Mouse (Mus musculus) gonadal fat pad, adult 2 months (tissue): ENCODE data around the gene Wnt2b. TPM values are rescaled to one million over a fixed set of nuclear protein-coding genes. Genes with fewer than 3 reads are reported as not detected.

Experiments used
- DNase-seq: peaks from one replicate; pipeline ENCODE4 v3.0.0-alpha.2; 2012; ENCODE audit warnings: low read depth
- polyA plus RNA-seq: library from polyadenylated mRNA; depleted of rRNA; stranded (reverse); fragments of >200 nt; gene quantifications from 2 replicates; pipeline ENCODE4 v1.2.3, GENCODE M21; 2012; rRNA removed

Gene Wnt2b
- polyA plus RNA-seq, 1 experiment: 4.4 TPM

DNA sequence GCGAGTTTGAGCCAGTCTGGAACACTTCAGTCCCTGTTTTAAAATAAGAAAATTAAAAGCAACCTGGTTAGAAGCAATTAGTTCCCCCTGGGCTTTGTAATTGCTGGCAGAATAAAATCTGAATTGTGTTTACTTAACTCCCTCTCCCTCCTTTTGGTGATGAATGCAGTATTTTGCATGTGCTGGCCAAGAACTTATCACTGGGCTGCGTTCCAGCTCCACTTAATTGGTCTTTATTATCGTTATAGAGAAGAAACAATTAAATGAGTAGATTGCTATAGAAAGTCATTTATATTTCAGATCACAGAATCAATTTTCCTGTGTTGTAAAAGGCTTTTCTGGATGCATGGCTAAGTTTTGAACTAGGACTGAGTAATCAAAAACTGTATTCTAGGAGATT is 65.6 kb downstream of the Wnt2b start:
- DNase-seq: no peak

Other genes with a start within 250 kb of the Wnt2b start
- gene Ppm1j, start 180.9 kb downstream of the Wnt2b start, polyA plus RNA-seq: 6.1 and 6.7 TPM in 2 replicates
- gene Fam19a3, start 180.1 kb downstream of the Wnt2b start, polyA plus RNA-seq: 0.23 TPM in 2 replicates
- gene Rhoc, start 173.5 kb downstream of the Wnt2b start, polyA plus RNA-seq: 113 and 134 TPM in 2 replicates
- gene Mov10, start 143.4 kb downstream of the Wnt2b start, polyA plus RNA-seq: 8.1 and 12.3 TPM in 2 replicates
- 5.8 and 7.8 TPM in 2 replicates for gene St7l, start 97.9 kb downstream of the Wnt2b start, polyA plus RNA-seq
- 26.2 and 29.0 TPM in 2 replicates for gene Capza1, start 97.4 kb downstream of the Wnt2b start, polyA plus RNA-seq
- gene Cttnbp2nl, start 91.2 kb upstream of the Wnt2b start, polyA plus RNA-seq: 3.9 and 7.7 TPM in 2 replicates
- not detected in 2 replicates for gene 4930564D02Rik, start 104.9 kb upstream of the Wnt2b start, polyA plus RNA-seq